Mouse (Mus musculus) small intestine, adult 2 months (tissue): ENCODE results near the gene Smu1. TPM values are rescaled to one million over a fixed set of nuclear protein-coding genes. Genes with fewer than 3 reads are reported as not detected.

ENCODE experiments used
- H3K27ac ChIP-seq: fragments of 200-500 bp; 2 replicates; pipeline ENCODE4 v1.5.1; 2012; ENCODE audit warnings: low read depth, low read length, control low read depth, inconsistent platforms; ENCODE audit not compliant: insufficient read depth
- H3K27me3 ChIP-seq: fragments of 200-500 bp; 2 replicates; pipeline ENCODE4 v1.6.1; 2012; ENCODE audit warnings: mild to moderate bottlenecking, moderate library complexity, low read length, inconsistent platforms; ENCODE audit not compliant: control insufficient read depth, insufficient read depth
- H3K36me3 ChIP-seq: fragments of 200-500 bp; 2 replicates; pipeline ENCODE4 v1.6.1; 2012; ENCODE audit warnings: mild to moderate bottlenecking, low read length, control low read depth, inconsistent platforms; ENCODE audit not compliant: control insufficient read depth, insufficient read depth
- H3K4me1 ChIP-seq: fragments of 200-500 bp; 2 replicates; pipeline ENCODE4 v1.6.1; 2012; ENCODE audit warnings: low read length, inconsistent platforms, mixed read lengths; ENCODE audit not compliant: control insufficient read depth, insufficient read depth, insufficient read length
- H3K4me3 ChIP-seq: fragments of 200-500 bp; 2 replicates; pipeline ENCODE4 v1.5.1; 2012; ENCODE audit warnings: low read depth, mild to moderate bottlenecking, control low read depth, inconsistent platforms, low read length, moderate library complexity
- CTCF ChIP-seq: fragments of 200-500 bp; IDR thresholded peaks from 2 replicates; pipeline ENCODE4 v1.5.1; 2012; ENCODE audit warnings: low read depth, mild to moderate bottlenecking, control low read depth, inconsistent platforms, low read length, moderate library complexity, mixed read lengths; ENCODE audit not compliant: insufficient replicate concordance, insufficient read length; ENCODE audit errors: extremely low read depth
- POLR2A ChIP-seq: fragments of 200-500 bp; IDR thresholded peaks from 2 replicates; pipeline ENCODE4 v1.6.1; 2012; ENCODE audit warnings: low read depth, mild to moderate bottlenecking, control low read depth, inconsistent platforms, low read length, moderate library complexity
- WGBS: fragments of 180-500 bp; shearing (Covaris S2); methylation state at CpG from one replicate; pipeline ENCODE4 v1.1.7; 2018; 5-methylcytosine and 5-hydroxymethylcytosine counted together
- polyA plus RNA-seq: library from polyadenylated mRNA; depleted of rRNA; stranded (reverse); fragments of >200 nt; gene quantifications from 2 replicates; pipeline ENCODE4 v1.2.3, GENCODE M21; 2012

The Smu1 gene
- polyA plus RNA-seq, 1 experiment = 9.6 TPM

DNA sequence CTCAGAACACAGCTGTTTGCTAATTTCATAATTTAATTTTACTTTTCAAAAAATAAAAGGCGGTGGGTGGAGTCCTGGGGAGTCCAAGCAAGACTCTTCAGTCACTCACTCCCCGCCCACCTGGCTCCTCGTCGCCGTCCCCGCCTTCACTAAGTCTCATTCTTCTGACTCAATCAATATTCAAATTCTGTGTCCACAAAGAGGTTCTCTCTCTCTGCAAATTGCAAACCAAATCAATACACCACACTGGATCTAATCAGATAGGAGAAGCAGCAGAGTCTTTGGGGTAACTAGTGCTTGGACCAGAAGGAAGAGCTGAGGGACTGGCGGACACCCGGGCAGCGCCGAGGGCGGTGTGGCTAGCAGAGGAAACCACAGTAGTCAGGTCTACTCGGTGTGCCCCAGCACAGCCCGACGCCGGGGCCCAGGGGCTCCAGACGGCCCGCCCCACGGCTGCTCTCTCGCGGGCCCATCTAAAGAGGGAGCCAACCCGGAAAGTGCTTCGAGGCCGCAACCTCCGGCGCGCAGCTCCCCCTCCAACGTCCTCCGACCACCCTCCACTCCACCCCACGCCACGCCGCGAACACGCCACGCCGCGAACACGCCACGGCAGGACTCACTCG is 455 bp downstream of the Smu1 start:
- TF ChIP-seq CTCF = no peak
- TF ChIP-seq POLR2A = no peak
- H3K4me1 ChIP-seq = no peaks in the 10 kb centered on the region
- H3K36me3 ChIP-seq = peaks cover 22% of the 10 kb centered on the region
- H3K27ac ChIP-seq = peak overlapping the region; percentile 28
- no peaks in the 10 kb centered on the region for H3K27me3 ChIP-seq
- WGBS = under 1% methylated on average over 39 of the region's 39 CpGs
- peak overlapping the region; percentile 81 for H3K4me3 ChIP-seq

DNA sequence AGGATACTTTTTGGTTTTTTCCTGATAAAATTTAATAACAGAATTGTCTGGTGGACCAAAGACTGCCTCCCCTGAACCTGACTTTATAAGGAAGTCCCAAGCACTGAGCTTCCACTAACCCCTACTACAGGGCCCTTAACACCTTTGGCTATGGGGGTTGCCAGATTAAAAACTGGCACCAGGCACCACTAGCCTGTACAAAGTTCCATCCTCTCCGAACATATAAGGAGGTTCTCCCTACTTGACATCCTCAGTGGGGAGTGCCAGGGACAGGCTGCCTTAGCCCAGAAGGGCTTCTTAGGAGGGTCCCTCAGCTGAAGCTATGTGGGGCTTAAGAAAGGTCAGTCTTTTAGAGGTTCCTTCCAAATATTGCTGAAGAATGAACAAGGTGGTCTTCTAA is 22.4 kb downstream of the Smu1 start:
- peaks cover 65% of the 10 kb centered on the region for H3K36me3 ChIP-seq
- H3K4me3 ChIP-seq = no peak overlapping the region
- H3K4me1 ChIP-seq = no peaks in the 10 kb centered on the region
- no peaks in the 10 kb centered on the region for H3K27me3 ChIP-seq
- TF ChIP-seq POLR2A = no peak
- TF ChIP-seq CTCF = no peak
- no peak overlapping the region for H3K27ac ChIP-seq
- 51% methylated on average over 1 of the region's 1 CpGs for WGBS

DNA sequence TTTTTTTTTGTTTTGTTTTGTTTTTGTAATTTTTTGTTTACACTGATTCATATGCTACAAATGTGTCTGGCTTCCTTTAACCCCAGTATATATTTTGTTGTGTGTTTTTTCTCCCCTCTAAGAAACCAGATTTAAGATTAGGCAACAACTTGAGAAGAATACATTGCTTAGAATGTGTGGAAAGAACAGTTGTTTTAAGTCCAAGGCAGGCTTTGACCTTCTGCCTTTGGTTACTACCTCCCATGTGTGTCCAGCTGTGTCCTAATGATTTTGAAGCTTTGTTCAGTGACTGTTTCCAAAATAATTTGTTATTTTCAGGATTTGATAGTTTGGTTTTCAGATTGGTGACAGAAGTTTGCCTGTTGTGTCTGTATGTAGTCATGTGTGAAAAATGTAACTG is 26.5 kb downstream of the Smu1 start:
- Histone ChIP-seq H3K4me1 (no peaks in the 10 kb centered on the region), H3K27ac (no peak overlapping the region), H3K4me3 (no peak overlapping the region), H3K27me3 (no peaks in the 10 kb centered on the region), H3K36me3 (peaks cover 69% of the 10 kb centered on the region)
- no peak for TF ChIP-seq POLR2A
- TF ChIP-seq CTCF = no peak

DNA sequence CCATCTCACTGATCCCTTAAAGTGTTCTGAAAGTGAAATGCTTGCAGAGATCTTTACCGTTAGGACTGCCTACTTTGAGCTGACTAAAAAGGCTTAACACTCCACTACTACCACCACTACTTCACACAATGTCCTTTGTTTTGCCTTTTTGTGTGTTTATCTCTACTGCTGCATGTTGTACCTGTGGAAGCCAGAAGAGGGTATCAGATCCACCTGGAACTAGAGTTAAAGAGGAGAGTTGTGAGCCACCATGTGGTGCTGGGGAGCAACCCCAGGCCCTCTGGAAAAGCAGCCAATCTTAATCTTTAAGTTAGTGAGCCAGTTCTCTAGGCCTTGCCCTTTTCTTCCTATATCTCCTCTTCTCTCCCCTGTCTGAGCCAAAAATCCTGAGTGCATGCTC is 30.5 kb downstream of the Smu1 start:
- Histone ChIP-seq H3K27ac (no peak overlapping the region), H3K4me1 (no peaks in the 10 kb centered on the region), H3K4me3 (no peak overlapping the region), H3K36me3 (peaks cover 51% of the 10 kb centered on the region), H3K27me3 (no peaks in the 10 kb centered on the region)
- 80% methylated on average over 1 of the region's 1 CpGs for WGBS
- TF ChIP-seq POLR2A (no peak), CTCF (peak; percentile 22; the same call in 1 of the 2 replicates)

DNA sequence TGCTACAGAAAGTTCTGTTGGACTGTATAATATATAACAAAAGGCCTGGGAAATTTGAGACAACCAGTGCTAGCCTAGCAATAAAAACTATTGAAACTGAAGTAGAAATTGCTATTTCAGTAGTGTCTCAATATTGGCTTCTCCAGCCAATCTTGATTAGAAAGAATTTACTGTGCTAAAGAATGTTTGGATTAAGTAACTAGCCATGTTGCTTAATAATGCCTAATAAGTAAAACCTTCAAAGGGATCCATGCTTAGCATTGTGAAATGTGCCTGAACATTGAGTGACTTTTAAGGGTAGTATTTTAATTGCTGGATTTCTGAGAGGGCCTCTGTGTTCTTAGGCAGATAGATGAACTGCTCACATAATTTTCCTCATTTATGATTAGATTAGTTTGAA is 32.2 kb downstream of the Smu1 start:
- H3K4me3 ChIP-seq = no peak overlapping the region
- TF ChIP-seq POLR2A (no peak), CTCF (no peak)
- H3K27ac ChIP-seq = no peak overlapping the region
- peaks cover 5% of the 10 kb centered on the region; the same call in 1 of the 2 replicates for H3K4me1 ChIP-seq
- no peaks in the 10 kb centered on the region for H3K27me3 ChIP-seq
- peaks cover 37% of the 10 kb centered on the region for H3K36me3 ChIP-seq

DNA sequence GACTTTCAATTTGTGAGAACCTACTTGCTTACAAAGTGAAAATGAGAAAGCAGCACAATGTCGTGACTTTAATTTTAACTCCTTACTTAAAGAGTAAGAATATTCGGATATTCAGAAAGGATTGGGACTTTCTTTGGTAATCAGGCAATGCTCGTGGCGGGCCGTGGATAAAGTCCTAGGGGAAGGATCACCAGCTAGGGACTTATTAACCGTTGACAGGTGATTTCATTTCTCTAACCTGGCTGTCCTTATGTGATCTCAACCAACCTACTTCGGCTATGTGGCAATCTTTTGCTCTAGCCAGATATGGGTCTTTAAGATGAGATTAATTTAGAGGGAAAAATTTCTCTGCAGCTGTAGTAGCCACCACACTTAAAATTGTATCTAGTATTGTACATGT is 32.6 kb downstream of the Smu1 start:
- Histone ChIP-seq H3K27me3 (no peaks in the 10 kb centered on the region), H3K27ac (peak overlapping the region; percentile 45; the same call in 1 of the 2 replicates), H3K4me1 (peaks cover 5% of the 10 kb centered on the region; the same call in 1 of the 2 replicates), H3K36me3 (peaks cover 35% of the 10 kb centered on the region), H3K4me3 (no peak overlapping the region)
- 28% methylated on average over 7 of the region's 7 CpGs for WGBS
- no peak for TF ChIP-seq POLR2A
- no peak for TF ChIP-seq CTCF

DNA sequence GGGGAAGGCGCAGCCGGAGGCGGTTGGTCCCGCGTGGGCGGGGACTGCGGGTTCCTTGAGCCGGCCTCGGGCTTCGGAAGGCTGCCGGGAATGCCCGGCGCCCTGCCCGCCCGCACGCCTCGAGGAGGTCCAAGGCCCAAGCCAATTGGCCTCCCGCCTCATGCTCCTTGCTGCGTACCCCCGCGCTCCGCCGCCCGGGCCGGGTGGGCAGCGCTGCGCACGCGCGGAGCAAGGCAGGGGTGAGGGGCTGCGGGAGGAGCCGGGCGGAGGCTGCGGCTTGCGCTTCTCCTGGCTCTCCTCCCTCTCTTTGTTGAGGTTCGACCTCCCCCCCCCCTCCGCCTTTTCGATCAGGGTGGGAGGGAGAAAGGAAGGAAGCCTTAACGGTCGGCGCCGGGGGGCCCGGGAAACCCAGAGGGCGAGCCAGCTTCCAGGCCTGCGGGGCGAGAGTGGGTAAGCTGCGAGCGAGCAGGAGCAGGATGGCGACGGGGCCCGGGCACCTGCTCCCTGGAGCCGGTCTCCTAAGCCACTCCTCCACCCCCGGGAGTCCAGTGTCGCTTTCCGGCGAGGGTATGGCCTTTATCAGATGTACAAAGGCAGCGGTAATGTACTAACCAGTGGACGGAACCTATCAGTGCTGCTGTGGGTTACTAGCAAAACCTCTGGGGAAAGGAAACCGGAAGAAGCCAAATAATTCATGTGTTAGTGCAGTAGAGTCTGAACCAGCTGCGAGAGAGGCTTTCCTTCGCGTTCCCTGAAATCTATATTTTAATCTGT is 34.8 kb downstream of the Smu1 start:
- Histone ChIP-seq H3K27ac (peak overlapping the region; percentile 97), H3K4me1 (peaks cover 5% of the 10 kb centered on the region; the same call in 1 of the 2 replicates), H3K4me3 (peak overlapping the region; percentile 88), H3K36me3 (peaks cover 19% of the 10 kb centered on the region), H3K27me3 (no peaks in the 10 kb centered on the region)
- TF ChIP-seq POLR2A (peak; percentile 60; the same call in 1 of the 2 replicates), CTCF (no peak)
- WGBS = under 1% methylated on average over 62 of the region's 62 CpGs
